Mouse (Mus musculus) ovary, adult 2 months (tissue): ENCODE results near the gene Higd1c. TPM values are rescaled to one million over a fixed set of nuclear protein-coding genes. Genes with fewer than 3 reads are reported as not detected.

Source experiments
- polyA plus RNA-seq: library from polyadenylated mRNA; depleted of rRNA; stranded (reverse); fragments of >200 nt; gene quantifications from 2 replicates; pipeline ENCODE4 v1.2.3, GENCODE M21; 2012; rRNA removed

Higd1c gene
- polyA plus RNA-seq = not detected in 2 replicates

DNA sequence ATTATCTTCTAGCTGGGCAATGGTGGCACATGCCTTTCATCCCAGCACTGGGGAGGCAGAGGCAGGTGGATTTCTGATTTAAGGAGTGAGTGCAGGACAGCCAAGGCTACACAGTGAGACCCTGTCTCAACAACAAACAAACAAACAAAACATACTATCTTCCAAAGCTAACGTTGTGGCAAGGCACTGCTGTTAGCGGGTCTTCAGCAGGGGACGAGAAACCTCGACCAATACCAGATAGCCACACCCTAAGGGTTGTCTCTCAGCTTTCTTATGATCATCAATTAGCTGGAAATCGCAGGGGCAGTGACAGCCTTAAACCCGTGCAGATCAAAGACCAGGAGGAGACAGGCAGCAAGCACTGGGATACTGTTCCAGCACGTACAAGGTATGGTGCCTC lies at the start of gene Higd1c:
Higd1c (plus strand) TSS at position 301 of the 400 bp plus-strand sequence.

DNA sequence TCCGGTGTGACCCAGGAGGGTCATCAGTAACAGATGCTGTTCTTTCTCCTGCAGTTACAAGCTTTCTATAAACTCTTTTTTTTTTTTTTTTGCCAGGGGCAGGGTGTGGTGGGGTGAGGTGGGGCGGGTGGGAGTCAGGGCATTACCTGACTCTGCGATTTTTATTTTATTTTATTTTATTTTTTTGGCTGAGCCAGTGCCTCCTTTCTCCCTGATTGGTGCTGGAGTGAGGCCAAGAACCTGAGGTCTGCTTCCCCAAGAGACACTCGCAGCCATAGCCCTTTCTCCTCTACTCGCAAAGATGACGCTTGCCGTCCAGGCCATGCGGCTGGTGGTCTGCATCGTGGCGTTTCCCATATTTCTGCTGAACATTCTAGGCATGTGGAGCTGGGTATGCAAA lies 29.7 kb upstream of the Higd1c start, which contains the start of gene Mettl7a3:
Mettl7a3 (plus strand) TSS at position 301 of the 400 bp plus-strand sequence.

DNA sequence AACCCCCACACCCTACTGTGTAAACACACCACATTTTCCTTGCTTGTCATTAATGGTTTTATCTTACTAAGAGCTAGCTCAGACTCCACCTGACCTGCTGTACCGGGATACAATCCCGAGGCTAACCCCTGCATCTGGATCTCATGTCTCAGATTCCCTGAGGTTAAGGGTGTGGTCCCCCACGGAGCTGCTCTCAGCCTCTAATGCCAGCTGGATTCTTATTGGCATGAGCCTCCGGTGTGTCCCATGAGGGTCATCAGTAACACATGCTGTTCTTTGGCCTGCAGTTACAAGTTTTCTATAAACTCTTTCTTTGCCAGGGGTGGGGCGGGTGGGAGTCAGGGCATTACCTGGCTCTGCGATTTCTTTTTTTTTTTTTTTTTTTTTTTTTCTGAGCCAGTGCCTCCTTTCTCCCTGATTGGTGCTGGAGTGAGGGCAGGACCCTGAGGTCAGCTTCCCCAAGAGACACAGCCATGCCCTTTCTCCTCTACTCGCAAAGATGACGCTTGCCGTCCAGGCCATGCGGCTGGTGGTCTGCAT lies 11.6 kb upstream of the Higd1c start, which contains the start of the genes Methig1 and Mettl7a2:
Methig1 (plus strand) TSS at position 439 of the 540 bp plus-strand sequence.
Mettl7a2 (plus strand) TSS at position 490 of the 540 bp plus-strand sequence.

DNA sequence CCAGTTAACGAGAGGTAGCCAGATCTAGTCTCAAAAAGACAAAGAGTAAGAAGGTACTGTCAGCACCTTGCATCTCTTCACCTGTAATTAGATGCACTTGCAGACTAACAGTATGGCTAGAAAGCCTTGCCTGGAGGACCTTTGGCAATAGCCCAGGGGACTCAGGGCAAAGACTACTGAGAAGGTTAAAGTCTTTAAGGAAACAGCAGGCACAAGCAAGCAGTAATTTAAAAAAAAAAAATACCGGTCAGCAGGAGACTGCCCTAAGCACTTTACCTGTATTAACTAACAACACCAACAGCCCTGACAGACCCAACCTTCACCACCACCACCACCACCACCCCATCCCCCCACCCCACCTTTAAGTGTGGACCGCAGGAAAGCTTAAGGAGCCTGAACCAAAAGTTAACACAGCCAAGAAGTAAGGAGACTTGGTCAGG lies 57.4 kb downstream of the Higd1c start, which contains the start of gene Gm5475:
Gm5475 (plus strand) TSS at position 390 of the 440 bp plus-strand sequence.

DNA sequence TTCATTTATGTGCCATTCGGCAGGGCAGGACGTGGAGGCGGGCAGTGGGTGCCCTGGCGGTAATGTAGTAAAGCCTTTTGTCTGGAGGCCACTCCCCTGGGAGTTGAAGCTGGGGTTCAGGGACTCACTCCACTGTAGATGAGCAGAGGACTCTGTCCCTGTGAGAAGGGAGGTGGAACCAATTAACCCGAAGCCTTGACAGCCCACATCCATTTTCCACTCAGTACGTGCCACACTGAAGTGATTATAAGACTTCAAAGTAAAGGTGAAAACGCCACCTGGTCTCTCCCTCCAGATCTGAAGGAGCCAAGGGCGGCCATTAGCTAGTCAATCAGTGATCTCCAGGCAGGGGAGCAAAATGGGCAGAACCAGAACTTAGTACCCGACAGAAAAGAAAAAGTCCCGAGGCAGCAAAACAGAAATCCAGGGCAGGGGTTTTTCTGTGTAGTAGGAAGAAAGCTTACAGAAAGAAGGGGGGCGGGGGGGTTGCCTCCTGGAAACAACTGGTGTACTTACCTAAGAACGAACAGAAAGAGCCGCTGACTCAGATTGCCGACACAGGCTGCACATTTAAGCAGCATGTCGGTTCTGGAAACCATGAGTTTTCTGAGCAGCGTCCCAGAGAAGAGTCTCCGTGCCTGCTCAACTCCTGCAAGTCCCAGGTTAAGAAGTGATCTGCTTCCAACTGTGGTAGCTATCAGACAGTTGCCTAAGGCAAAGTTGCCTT lies 60.2 kb downstream of the Higd1c start, which contains the start of gene Slc11a2:
Slc11a2 (minus strand) TSS at position 677 of the 727 bp plus-strand sequence.

Other genes with a start within 250 kb of the Higd1c start
- 56.4 and 85.6 TPM in 2 replicates for gene Atf1, start 136.7 kb upstream of the Higd1c start, polyA plus RNA-seq
- not detected in 2 replicates for gene Tmprss12, start 83.7 kb upstream of the Higd1c start, polyA plus RNA-seq
- 49.9 and 55.4 TPM in 2 replicates for gene Mettl7a1, start 60.4 kb upstream of the Higd1c start, polyA plus RNA-seq
- gene Mettl7a3, start 29.6 kb upstream of the Higd1c start, polyA plus RNA-seq = 0.31 and 0.60 TPM in 2 replicates
- gene Methig1, start 11.4 kb upstream of the Higd1c start, polyA plus RNA-seq = 0.21 TPM in 1 of 2 replicates, not detected in the other
- gene Mettl7a2, start 11.3 kb upstream of the Higd1c start, polyA plus RNA-seq = 0.62 and 0.83 TPM in 2 replicates
- 0.15 and 0.24 TPM in 2 replicates for gene Gm5475, start 57.6 kb downstream of the Higd1c start, polyA plus RNA-seq
- gene Slc11a2, start 60.5 kb downstream of the Higd1c start, polyA plus RNA-seq = 40.2 and 57.4 TPM in 2 replicates
- 72.5 and 77.5 TPM in 2 replicates for gene Letmd1, start 104.5 kb downstream of the Higd1c start, polyA plus RNA-seq
- gene Csrnp2, start 130.9 kb downstream of the Higd1c start, polyA plus RNA-seq = 8.7 and 10.7 TPM in 2 replicates
- 14.9 and 16.3 TPM in 2 replicates for gene Tfcp2, start 187.5 kb downstream of the Higd1c start, polyA plus RNA-seq
- 35.8 and 41.9 TPM in 2 replicates for gene Pou6f1, start 235.4 kb downstream of the Higd1c start, polyA plus RNA-seq